Mouse (Mus musculus): Measurements from ENCODE around the gene Homer3. TPM values are rescaled to one million over a fixed set of nuclear protein-coding genes. Genes with fewer than 3 reads are reported as not detected.

Gene Homer3
- total and polyA plus RNA-seq, 2 experiments from 2014 or later, result 21.2 to 40.3 TPM

GRCm38 (mm10) chr8:70268311-70268710 lies 14.3 kb upstream of the Homer3 start:
- ATAC-seq, result no peak
- no peak overlapping the region for H3K9ac ChIP-seq (replicated peaks; ENCODE audit: low read length)
- H3K27me3 ChIP-seq (ENCODE audit: insufficient read depth, low read length), result no peaks in the 10 kb centered on the region
- WGBS, result 39% methylated on average over 5 of the region's 5 CpGs
- H3K4me3 ChIP-seq (ENCODE audit: low read length), result no peak overlapping the region
- peak overlapping the region; percentile 45; the same call in 1 of the 2 replicates for H3K27ac ChIP-seq
- H3K9me3 ChIP-seq (ENCODE audit: low read length), result no peaks in the 10 kb centered on the region
- peaks cover 16% of the 10 kb centered on the region; the same call in 1 of the 2 replicates for H3K36me3 ChIP-seq (ENCODE audit: insufficient read depth, low read length)
- no peaks in the 10 kb centered on the region for H3K4me1 ChIP-seq (ENCODE audit: insufficient read depth, low read length)
- no peak for TF ChIP-seq CTCF (IDR thresholded peaks at IDR 0.05; ENCODE audit: low read depth)
- no peak overlapping the region for H3K4me2 ChIP-seq (ENCODE audit: low read depth, low read length)
- no peak for DNase-seq (ENCODE audit: low spot score)

- no peak overlapping the region for H3K4me3 ChIP-seq (ENCODE audit: low read length)
- H3K4me1 ChIP-seq (ENCODE audit: insufficient read depth, low read length), result no peaks in the 10 kb centered on the region
- 52% methylated on average over 11 of the region's 11 CpGs for WGBS
- peak; percentile 52 for TF ChIP-seq CTCF (IDR thresholded peaks at IDR 0.05; ENCODE audit: low read depth)
- peak; percentile 18 for DNase-seq (ENCODE audit: low spot score)
- peak; percentile 18; the same call in 1 of the 2 replicates for ATAC-seq
- no peaks in the 10 kb centered on the region for H3K27me3 ChIP-seq (ENCODE audit: insufficient read depth, low read length)
- peak overlapping the region; percentile 45; the same call in 1 of the 2 replicates for H3K27ac ChIP-seq
- H3K9ac ChIP-seq (replicated peaks; ENCODE audit: low read length), result no peak overlapping the region
- no peak overlapping the region for H3K4me2 ChIP-seq (ENCODE audit: low read depth, low read length)
- peaks cover 11% of the 10 kb centered on the region; the same call in 1 of the 2 replicates for H3K36me3 ChIP-seq (ENCODE audit: insufficient read depth, low read length)
- no peaks in the 10 kb centered on the region for H3K9me3 ChIP-seq (ENCODE audit: low read length)
Measured at GRCm38 (mm10) chr8:70268799-70269565, 13.6 kb upstream of the Homer3 start.

- Histone ChIP-seq H3K4me2 (ENCODE audit: low read depth, low read length) (no peak overlapping the region), H3K9me3 (ENCODE audit: low read length) (no peaks in the 10 kb centered on the region), H3K36me3 (ENCODE audit: insufficient read depth, low read length) (no peaks in the 10 kb centered on the region), H3K27ac (no peak overlapping the region), H3K27me3 (ENCODE audit: insufficient read depth, low read length) (no peaks in the 10 kb centered on the region), H3K9ac (replicated peaks; ENCODE audit: low read length) (no peak overlapping the region), H3K4me3 (ENCODE audit: low read length) (no peak overlapping the region), H3K4me1 (ENCODE audit: insufficient read depth, low read length) (no peaks in the 10 kb centered on the region)
- ATAC-seq (no peak), DNase-seq (ENCODE audit: low spot score) (no peak)
- no peak for TF ChIP-seq CTCF (IDR thresholded peaks at IDR 0.05; ENCODE audit: low read depth)
- 60% methylated on average over 3 of the region's 3 CpGs for WGBS
Measured at GRCm38 (mm10) chr8:70272949-70273348, 9.7 kb upstream of the Homer3 start.

- Histone ChIP-seq H3K27me3 (ENCODE audit: insufficient read depth, low read length) (no peaks in the 10 kb centered on the region), H3K4me1 (ENCODE audit: insufficient read depth, low read length) (no peaks in the 10 kb centered on the region), H3K9ac (replicated peaks; ENCODE audit: low read length) (no peak overlapping the region), H3K4me3 (ENCODE audit: low read length) (no peak overlapping the region), H3K9me3 (ENCODE audit: low read length) (no peaks in the 10 kb centered on the region), H3K36me3 (ENCODE audit: insufficient read depth, low read length) (no peaks in the 10 kb centered on the region), H3K4me2 (ENCODE audit: low read depth, low read length) (no peak overlapping the region), H3K27ac (no peak overlapping the region)
- DNase-seq (ENCODE audit: low spot score) (no peak), ATAC-seq (no peak)
- no peak for TF ChIP-seq CTCF (IDR thresholded peaks at IDR 0.05; ENCODE audit: low read depth)
Measured at GRCm38 (mm10) chr8:70274350-70274749, 8.3 kb upstream of the Homer3 start.

- DNase-seq (ENCODE audit: low spot score), result no peak
- H3K27me3 ChIP-seq (ENCODE audit: insufficient read depth, low read length), result no peaks in the 10 kb centered on the region
- no peak overlapping the region for H3K27ac ChIP-seq
- no peak overlapping the region for H3K4me3 ChIP-seq (ENCODE audit: low read length)
- H3K4me1 ChIP-seq (ENCODE audit: insufficient read depth, low read length), result no peaks in the 10 kb centered on the region
- no peaks in the 10 kb centered on the region for H3K36me3 ChIP-seq (ENCODE audit: insufficient read depth, low read length)
- TF ChIP-seq CTCF (IDR thresholded peaks at IDR 0.05; ENCODE audit: low read depth), result no peak
- no peak overlapping the region for H3K4me2 ChIP-seq (ENCODE audit: low read depth, low read length)
- H3K9ac ChIP-seq (replicated peaks; ENCODE audit: low read length), result no peak overlapping the region
- no peaks in the 10 kb centered on the region for H3K9me3 ChIP-seq (ENCODE audit: low read length)
- ATAC-seq, result no peak
- WGBS, result 92% methylated on average over 3 of the region's 3 CpGs
Measured at GRCm38 (mm10) chr8:70276476-70276875, 6.2 kb upstream of the Homer3 start.

GRCm38 (mm10) chr8:70278175-70278574 lies 4.5 kb upstream of the Homer3 start:
- Histone ChIP-seq H3K36me3 (ENCODE audit: insufficient read depth, low read length) (no peaks in the 10 kb centered on the region), H3K9me3 (ENCODE audit: low read length) (no peaks in the 10 kb centered on the region), H3K4me3 (ENCODE audit: low read length) (no peak overlapping the region), H3K4me1 (ENCODE audit: insufficient read depth, low read length) (no peaks in the 10 kb centered on the region), H3K4me2 (ENCODE audit: low read depth, low read length) (no peak overlapping the region), H3K27me3 (ENCODE audit: insufficient read depth, low read length) (no peaks in the 10 kb centered on the region), H3K9ac (replicated peaks; ENCODE audit: low read length) (0 out of 2 replicates have a peak overlapping the region, but pooled peaks have one; percentile 9), H3K27ac (peak overlapping the region; percentile 0; the same call in 1 of the 2 replicates)
- no peak for DNase-seq (ENCODE audit: low spot score)
- 50% methylated on average over 15 of the region's 15 CpGs for WGBS
- no peak for ATAC-seq
- TF ChIP-seq CTCF (IDR thresholded peaks at IDR 0.05; ENCODE audit: low read depth), result no peak

- no peaks in the 10 kb centered on the region for H3K9me3 ChIP-seq (ENCODE audit: low read length)
- H3K36me3 ChIP-seq (ENCODE audit: insufficient read depth, low read length), result no peaks in the 10 kb centered on the region
- no peak for TF ChIP-seq CTCF (IDR thresholded peaks at IDR 0.05; ENCODE audit: low read depth)
- H3K27ac ChIP-seq, result no peak overlapping the region
- 78% methylated on average over 8 of the region's 8 CpGs for WGBS
- H3K9ac ChIP-seq (replicated peaks; ENCODE audit: low read length), result no peak overlapping the region
- no peaks in the 10 kb centered on the region for H3K4me1 ChIP-seq (ENCODE audit: insufficient read depth, low read length)
- ATAC-seq (no peak), DNase-seq (ENCODE audit: low spot score) (no peak)
- H3K4me3 ChIP-seq (ENCODE audit: low read length), result no peak overlapping the region
- H3K27me3 ChIP-seq (ENCODE audit: insufficient read depth, low read length), result no peaks in the 10 kb centered on the region
- H3K4me2 ChIP-seq (ENCODE audit: low read depth, low read length), result no peak overlapping the region
Measured at GRCm38 (mm10) chr8:70279266-70279665, 3.4 kb upstream of the Homer3 start.
